Mouse (Mus musculus) CH12.LX (cell line): Measurements from ENCODE around the gene Lnx1. TPM values are rescaled to one million over a fixed set of nuclear protein-coding genes. Genes with fewer than 3 reads are reported as not detected.

ENCODE experiments used
- DNase-seq: peaks from one replicate; pipeline ENCODE4 v3.0.0-alpha.2; 2013; ENCODE audit errors: extremely low read depth
- H3K27ac ChIP-seq: 2 replicates; pipeline ENCODE4 v1.5.1; 2012; ENCODE audit warnings: low read depth, mild to moderate bottlenecking, control low read depth, moderate library complexity; ENCODE audit not compliant: insufficient read depth
- H3K27me3 ChIP-seq: replicated peaks from 2 replicates; pipeline ENCODE3; 2012; ENCODE audit warnings: inconsistent platforms
- H3K36me3 ChIP-seq, 2 experiments: replicated peaks in 1 of 2; 2 replicates each; pipeline versions ENCODE3 to v1.6.1; 2012; ENCODE audit warnings: inconsistent platforms in 1 of 2, low read length in 1 of 2, mild to moderate bottlenecking in 1 of 2, mixed read lengths in 1 of 2, moderate library complexity in 1 of 2; ENCODE audit not compliant: control insufficient read depth in 1 of 2, insufficient read depth in 1 of 2
- H3K4me1 ChIP-seq, 2 experiments: 2 replicates each; pipeline ENCODE4 v1.6.1; 2012; ENCODE audit warnings: inconsistent platforms in 1 of 2, moderate library complexity in 1 of 2; ENCODE audit not compliant: insufficient read depth in 2 of 2, control insufficient read depth in 1 of 2
- H3K4me2 ChIP-seq: 2 replicates; pipeline ENCODE4 v1.6.1; 2012; ENCODE audit warnings: low read depth, mild to moderate bottlenecking, control low read depth; ENCODE audit not compliant: poor library complexity, insufficient read depth, severe bottlenecking
- H3K4me3 ChIP-seq, 3 experiments: fragments of 150-350 bp in 1 of 3; sonication (generic) in 1 of 3; replicated peaks in 1 of 3; 2 replicates each; pipeline versions ENCODE3 to v1.5.1; 2011 to 2012; ENCODE audit warnings: low read depth in 2 of 3, low read length in 2 of 3, mild to moderate bottlenecking in 2 of 3, moderate library complexity in 2 of 3, control low read depth in 1 of 3, improper control_type of control experiment in 1 of 3, inconsistent platforms in 1 of 3, mixed read lengths in 1 of 3; ENCODE audit not compliant: poor library complexity in 1 of 3
- H3K79me2 ChIP-seq: replicated peaks from 2 replicates; pipeline ENCODE4 v1.6.1; 2012; ENCODE audit warnings: mild to moderate bottlenecking, moderate library complexity; ENCODE audit not compliant: control insufficient read depth, poor library complexity, insufficient read depth, severe bottlenecking; ENCODE audit errors: extremely low read depth
- H3K9ac ChIP-seq: 2 replicates; pipeline ENCODE4 v1.6.1; 2012; ENCODE audit warnings: low read depth, mild to moderate bottlenecking, control low read depth, moderate library complexity; ENCODE audit not compliant: insufficient read depth
- H3K9me3 ChIP-seq: replicated peaks from 2 replicates; pipeline ENCODE3; 2012; ENCODE audit warnings: low read length, inconsistent platforms, mixed read lengths
- E2F4 ChIP-seq: IDR thresholded peaks from 2 replicates; pipeline ENCODE4 v1.6.1; 2011; ENCODE audit warnings: low read depth, low read length, improper control_type of control experiment; ENCODE audit not compliant: insufficient replicate concordance
- GABPA ChIP-seq: IDR thresholded peaks from 2 replicates; pipeline ENCODE4 v1.6.1; 2012; ENCODE audit warnings: low read depth, low read length, improper control_type of control experiment, inconsistent platforms; ENCODE audit not compliant: insufficient replicate concordance
- HCFC1 ChIP-seq: IDR thresholded peaks from 2 replicates; pipeline ENCODE4 v1.6.1; 2012; ENCODE audit warnings: low read depth, mild to moderate bottlenecking, inconsistent platforms, low read length, improper control_type of control experiment
- IRF4 ChIP-seq: IDR thresholded peaks from 2 replicates; pipeline ENCODE4 v1.6.1; 2014; ENCODE audit warnings: low read depth, mild to moderate bottlenecking, inconsistent platforms, low read length, improper control_type of control experiment
- JUND ChIP-seq: conservative IDR thresholded peaks from 2 replicates; pipeline ENCODE4 v1.6.1; 2011; ENCODE audit warnings: low read depth, low read length, improper control_type of control experiment
- MEF2A ChIP-seq: IDR thresholded peaks from 2 replicates; pipeline ENCODE4 v1.6.1; 2014; ENCODE audit warnings: low read depth, mild to moderate bottlenecking, inconsistent platforms, low read length, improper control_type of control experiment, borderline replicate concordance
- POLR2A ChIP-seq: IDR thresholded peaks from 2 replicates; pipeline ENCODE4 v1.6.1; 2011; ENCODE audit warnings: low read depth, mild to moderate bottlenecking, improper control_type of control experiment, low read length
- POLR2AphosphoS2 ChIP-seq: IDR thresholded peaks from 2 replicates; pipeline ENCODE4 v1.6.1; 2011; ENCODE audit warnings: low read depth, low read length, improper control_type of control experiment
- USF1 ChIP-seq: IDR thresholded peaks from 2 replicates; pipeline ENCODE4 v1.6.1; 2014; ENCODE audit warnings: low read depth, mild to moderate bottlenecking, inconsistent platforms, low read length, improper control_type of control experiment
- ZNF384 ChIP-seq: IDR thresholded peaks from 2 replicates; pipeline ENCODE4 v1.6.1; 2012; ENCODE audit warnings: low read depth, low read length, improper control_type of control experiment, inconsistent platforms
- dilution Hi-C: fragments of 300-500 bp; cut with MboI; formaldehyde crosslinking; loops from 2 replicates; pipeline ENCODE4 v1.14.3; 2020; ENCODE audit warnings: low sequenced_read_pairs; ENCODE audit not compliant: extremely low pct_unique_long_range_greater_than_20kb, extremely low pct_ligation_motif_present
- in situ Hi-C: fragments of 300-500 bp; cut with MboI; formaldehyde crosslinking; loops from 3 replicates; pipeline ENCODE4 v1.14.3; 2019; ENCODE audit warnings: low sequenced_read_pairs, low pct_ligation_motif_present, low pct_unique_long_range_greater_than_20kb, mixed read lengths
- polyA plus RNA-seq: library from polyadenylated mRNA; unstranded; fragments of >175 nt; gene quantifications from 2 replicates; pipeline ENCODE4 v1.2.1, GENCODE M21; 2012; ENCODE audit warnings: low read depth; ENCODE audit not compliant: insufficient read length
- total RNA-seq, 2 experiments: library from RNA; depleted of rRNA; stranded (reverse); fragments of 300-350 nt in 1 of 2; fragments of >200 nt in 1 of 2; gene quantifications; 2 replicates each; pipeline ENCODE4 v1.2.3; 2012 to 2014

The Lnx1 gene
- total and polyA plus RNA-seq, 3 experiments = 0.08 to 0.26 (median 0.16) TPM

GRCm38 (mm10) chr5:74697534-74697933 lies 5.2 kb downstream of the Lnx1 start:
- no peaks in the 10 kb centered on the region for H3K36me3 ChIP-seq
- TF ChIP-seq GABPA (no peak), POLR2AphosphoS2 (no peak), USF1 (no peak)
- H3K9me3 ChIP-seq = no peaks in the 10 kb centered on the region
- H3K4me2 ChIP-seq = no peak overlapping the region
- no peak overlapping the region for H3K27ac ChIP-seq
- H3K9ac ChIP-seq = no peak overlapping the region
- no peaks in the 10 kb centered on the region for H3K27me3 ChIP-seq
- DNase-seq = peak; percentile 3
- H3K4me3 ChIP-seq = no peak overlapping the region
- in situ Hi-C loops = no loop called here
- H3K79me2 ChIP-seq = no peaks in the 10 kb centered on the region
- dilution Hi-C loops = no loop called here
- H3K4me1 ChIP-seq = peaks cover 0 to 4% of the 10 kb centered on the region in 2 experiments; a peak in 1 of 4 replicates

- no peaks in the 10 kb centered on the region for H3K36me3 ChIP-seq
- no peak overlapping the region for H3K4me2 ChIP-seq
- H3K4me3 ChIP-seq = no peak overlapping the region
- TF ChIP-seq POLR2A (no peak), JUND (no peak), HCFC1 (no peak), ZNF384 (no peak)
- no peak for DNase-seq
- in situ Hi-C loops = no loop called here
- dilution Hi-C loops = no loop called here
- H3K27me3 ChIP-seq = no peaks in the 10 kb centered on the region
- no peaks in the 10 kb centered on the region for H3K9me3 ChIP-seq
- H3K27ac ChIP-seq = no peak overlapping the region
- no peak overlapping the region for H3K9ac ChIP-seq
- H3K4me1 ChIP-seq = peaks cover 0 to 4% of the 10 kb centered on the region in 2 experiments; a peak in 1 of 4 replicates
- no peaks in the 10 kb centered on the region for H3K79me2 ChIP-seq
Observed at GRCm38 (mm10) chr5:74694390-74694801, 8.3 kb downstream of the Lnx1 start.

- no peaks in the 10 kb centered on the region for H3K9me3 ChIP-seq
- H3K4me3 ChIP-seq = no peak overlapping the region
- DNase-seq = no peak
- no peak for TF ChIP-seq MEF2A
- TF ChIP-seq IRF4 = no peak
- TF ChIP-seq E2F4 = no peak
- TF ChIP-seq, all 38 proteins: peak for 0
- Histone ChIP-seq H3K9ac (no peak overlapping the region), H3K27me3 (no peaks in the 10 kb centered on the region), H3K36me3 (no peaks in the 10 kb centered on the region), H3K27ac (no peak overlapping the region), H3K4me1 (peaks cover 0 to 4% of the 10 kb centered on the region in 2 experiments; a peak in 1 of 4 replicates), H3K79me2 (no peaks in the 10 kb centered on the region), H3K4me2 (no peak overlapping the region)
- dilution Hi-C loops (no loop called here), in situ Hi-C loops (no loop called here)
Observed at GRCm38 (mm10) chr5:74693836-74694235, 8.9 kb downstream of the Lnx1 start.
